Mouse (Mus musculus) CH12.LX (cell line): ENCODE results near the gene Rap1gds1. TPM values are rescaled to one million over a fixed set of nuclear protein-coding genes. Genes with fewer than 3 reads are reported as not detected.

Source experiments
- DNase-seq: peaks from one replicate; pipeline ENCODE4 v3.0.0-alpha.2; 2013; ENCODE audit errors: extremely low read depth
- H3K27ac ChIP-seq: 2 replicates; pipeline ENCODE4 v1.5.1; 2012; ENCODE audit warnings: low read depth, mild to moderate bottlenecking, control low read depth, moderate library complexity; ENCODE audit not compliant: insufficient read depth
- H3K27me3 ChIP-seq: replicated peaks from 2 replicates; pipeline ENCODE3; 2012; ENCODE audit warnings: inconsistent platforms
- H3K36me3 ChIP-seq, 2 experiments: replicated peaks in 1 of 2; 2 replicates each; pipeline versions ENCODE3 to v1.6.1; 2012; ENCODE audit warnings: inconsistent platforms in 1 of 2, low read length in 1 of 2, mild to moderate bottlenecking in 1 of 2, mixed read lengths in 1 of 2, moderate library complexity in 1 of 2; ENCODE audit not compliant: control insufficient read depth in 1 of 2, insufficient read depth in 1 of 2
- H3K4me1 ChIP-seq, 2 experiments: 2 replicates each; pipeline ENCODE4 v1.6.1; 2012; ENCODE audit warnings: inconsistent platforms in 1 of 2, moderate library complexity in 1 of 2; ENCODE audit not compliant: insufficient read depth in 2 of 2, control insufficient read depth in 1 of 2
- H3K4me2 ChIP-seq: 2 replicates; pipeline ENCODE4 v1.6.1; 2012; ENCODE audit warnings: low read depth, mild to moderate bottlenecking, control low read depth; ENCODE audit not compliant: poor library complexity, insufficient read depth, severe bottlenecking
- H3K4me3 ChIP-seq, 3 experiments: fragments of 150-350 bp in 1 of 3; sonication (generic) in 1 of 3; replicated peaks in 1 of 3; 2 replicates each; pipeline versions ENCODE3 to v1.5.1; 2011 to 2012; ENCODE audit warnings: low read depth in 2 of 3, low read length in 2 of 3, mild to moderate bottlenecking in 2 of 3, moderate library complexity in 2 of 3, control low read depth in 1 of 3, improper control_type of control experiment in 1 of 3, inconsistent platforms in 1 of 3, mixed read lengths in 1 of 3; ENCODE audit not compliant: poor library complexity in 1 of 3
- H3K79me2 ChIP-seq: replicated peaks from 2 replicates; pipeline ENCODE4 v1.6.1; 2012; ENCODE audit warnings: mild to moderate bottlenecking, moderate library complexity; ENCODE audit not compliant: control insufficient read depth, poor library complexity, insufficient read depth, severe bottlenecking; ENCODE audit errors: extremely low read depth
- H3K9ac ChIP-seq: 2 replicates; pipeline ENCODE4 v1.6.1; 2012; ENCODE audit warnings: low read depth, mild to moderate bottlenecking, control low read depth, moderate library complexity; ENCODE audit not compliant: insufficient read depth
- H3K9me3 ChIP-seq: replicated peaks from 2 replicates; pipeline ENCODE3; 2012; ENCODE audit warnings: low read length, inconsistent platforms, mixed read lengths
- CHD2 ChIP-seq: IDR thresholded peaks from 2 replicates; pipeline ENCODE4 v1.6.1; 2011; ENCODE audit warnings: low read length, improper control_type of control experiment
- CTCF ChIP-seq, 2 experiments: IDR thresholded peaks in 1 of 2; conservative IDR thresholded peaks in 1 of 2; 2 replicates each; pipeline ENCODE4 v1.5.1; 2011 to 2012; ENCODE audit warnings: low read depth in 2 of 2, low read length in 2 of 2, improper control_type of control experiment in 1 of 2, inconsistent platforms in 1 of 2, mild to moderate bottlenecking in 1 of 2, moderate library complexity in 1 of 2
- ETS1 ChIP-seq: conservative IDR thresholded peaks from 2 replicates; pipeline ENCODE4 v1.6.1; 2012; ENCODE audit warnings: low read depth, mild to moderate bottlenecking, inconsistent platforms, low read length, improper control_type of control experiment, moderate library complexity
- HCFC1 ChIP-seq: IDR thresholded peaks from 2 replicates; pipeline ENCODE4 v1.6.1; 2012; ENCODE audit warnings: low read depth, mild to moderate bottlenecking, inconsistent platforms, low read length, improper control_type of control experiment
- IRF4 ChIP-seq: IDR thresholded peaks from 2 replicates; pipeline ENCODE4 v1.6.1; 2014; ENCODE audit warnings: low read depth, mild to moderate bottlenecking, inconsistent platforms, low read length, improper control_type of control experiment
- KAT2A ChIP-seq: IDR thresholded peaks from 2 replicates; pipeline ENCODE4 v1.6.1; 2012; ENCODE audit warnings: low read length, improper control_type of control experiment, inconsistent platforms; ENCODE audit not compliant: insufficient replicate concordance
- MAX ChIP-seq: IDR thresholded peaks from 2 replicates; pipeline ENCODE4 v1.6.1; 2011; ENCODE audit warnings: low read length, improper control_type of control experiment
- MAZ ChIP-seq: IDR thresholded peaks from 2 replicates; pipeline ENCODE4 v1.6.1; 2012; ENCODE audit warnings: low read depth, mild to moderate bottlenecking, inconsistent platforms, low read length, improper control_type of control experiment, moderate library complexity
- MEF2A ChIP-seq: IDR thresholded peaks from 2 replicates; pipeline ENCODE4 v1.6.1; 2014; ENCODE audit warnings: low read depth, mild to moderate bottlenecking, inconsistent platforms, low read length, improper control_type of control experiment, borderline replicate concordance
- NRF1 ChIP-seq: IDR thresholded peaks from 2 replicates; pipeline ENCODE4 v1.6.1; 2014; ENCODE audit warnings: low read depth, mild to moderate bottlenecking, inconsistent platforms, low read length, improper control_type of control experiment, moderate library complexity
- POLR2A ChIP-seq: IDR thresholded peaks from 2 replicates; pipeline ENCODE4 v1.6.1; 2011; ENCODE audit warnings: low read depth, mild to moderate bottlenecking, improper control_type of control experiment, low read length
- RCOR1 ChIP-seq: conservative IDR thresholded peaks from 2 replicates; pipeline ENCODE4 v1.6.1; 2012; ENCODE audit warnings: low read depth, mild to moderate bottlenecking, inconsistent platforms, low read length, improper control_type of control experiment
- SMC3 ChIP-seq: IDR thresholded peaks from 2 replicates; pipeline ENCODE4 v1.6.1; 2011; ENCODE audit warnings: low read depth, low read length, improper control_type of control experiment
- TBP ChIP-seq: conservative IDR thresholded peaks from 2 replicates; pipeline ENCODE4 v1.6.1; 2011; ENCODE audit warnings: low read depth, low read length, improper control_type of control experiment
- TCF12 ChIP-seq: IDR thresholded peaks from 2 replicates; pipeline ENCODE4 v1.6.1; 2014; ENCODE audit warnings: low read depth, mild to moderate bottlenecking, inconsistent platforms, low read length, improper control_type of control experiment
- UBTF ChIP-seq: IDR thresholded peaks from 2 replicates; pipeline ENCODE4 v1.6.1; 2012; ENCODE audit warnings: low read depth, mild to moderate bottlenecking, inconsistent platforms, low read length, improper control_type of control experiment, moderate library complexity
- USF1 ChIP-seq: IDR thresholded peaks from 2 replicates; pipeline ENCODE4 v1.6.1; 2014; ENCODE audit warnings: low read depth, mild to moderate bottlenecking, inconsistent platforms, low read length, improper control_type of control experiment
- ZKSCAN1 ChIP-seq: IDR thresholded peaks from 2 replicates; pipeline ENCODE4 v1.6.1; 2012; ENCODE audit warnings: low read depth, inconsistent platforms, low read length, improper control_type of control experiment, borderline replicate concordance
- ZMIZ1 ChIP-seq: IDR thresholded peaks from 2 replicates; pipeline ENCODE4 v1.6.1; 2012; ENCODE audit warnings: low read depth, mild to moderate bottlenecking, inconsistent platforms, low read length, improper control_type of control experiment
- dilution Hi-C: fragments of 300-500 bp; cut with MboI; formaldehyde crosslinking; loops from 2 replicates; pipeline ENCODE4 v1.14.3; 2020; ENCODE audit warnings: low sequenced_read_pairs; ENCODE audit not compliant: extremely low pct_unique_long_range_greater_than_20kb, extremely low pct_ligation_motif_present
- in situ Hi-C: fragments of 300-500 bp; cut with MboI; formaldehyde crosslinking; loops from 3 replicates; pipeline ENCODE4 v1.14.3; 2019; ENCODE audit warnings: low sequenced_read_pairs, low pct_ligation_motif_present, low pct_unique_long_range_greater_than_20kb, mixed read lengths
- polyA plus RNA-seq: library from polyadenylated mRNA; unstranded; fragments of >175 nt; gene quantifications from 2 replicates; pipeline ENCODE4 v1.2.1, GENCODE M21; 2012; ENCODE audit warnings: low read depth; ENCODE audit not compliant: insufficient read length
- total RNA-seq, 2 experiments: library from RNA; depleted of rRNA; stranded (reverse); fragments of 300-350 nt in 1 of 2; fragments of >200 nt in 1 of 2; gene quantifications; 2 replicates each; pipeline ENCODE4 v1.2.3; 2012 to 2014

The Rap1gds1 gene
- total and polyA plus RNA-seq, 3 experiments: 24.4 to 36.7 (median 26.3) TPM

- no peak overlapping the region for H3K9ac ChIP-seq
- no peaks in the 10 kb centered on the region for H3K79me2 ChIP-seq
- no peak overlapping the region for H3K27ac ChIP-seq
- dilution Hi-C loops (no loop called here), in situ Hi-C loops (no loop called here)
- TF ChIP-seq UBTF: no peak
- no peak for TF ChIP-seq MAX
- no peak for TF ChIP-seq NRF1
- no peak for TF ChIP-seq IRF4
- TF ChIP-seq USF1: no peak
- no peak for TF ChIP-seq RCOR1
- no peak for TF ChIP-seq KAT2A
- TF ChIP-seq MAZ: no peak
- no peak for TF ChIP-seq CHD2
- TF ChIP-seq TBP: no peak
- no peak for TF ChIP-seq TCF12
- H3K36me3 ChIP-seq: peaks cover 7 to 40% of the 10 kb centered on the region in 2 experiments
- no peaks in the 10 kb centered on the region for H3K9me3 ChIP-seq
- 0 out of 4 replicates have a peak, but pooled peaks cover 0 to 3% of the 10 kb centered on the region in 2 experiments for H3K4me1 ChIP-seq
- DNase-seq: no peak
- no peaks in the 10 kb centered on the region for H3K27me3 ChIP-seq
- no peak overlapping the region for H3K4me2 ChIP-seq
- no peak overlapping the region for H3K4me3 ChIP-seq
Measured at GRCm38 (mm10) chr3:138958527-138958926, 116.5 kb downstream of the Rap1gds1 start.

GRCm38 (mm10) chr3:138955220-138955619, 119.8 kb downstream of the Rap1gds1 start:
- in situ Hi-C loops: no loop called here
- Histone ChIP-seq H3K4me3 (no peak overlapping the region), H3K27me3 (no peaks in the 10 kb centered on the region), H3K9me3 (no peaks in the 10 kb centered on the region), H3K4me1 (0 out of 4 replicates have a peak, but pooled peaks cover 0 to 3% of the 10 kb centered on the region in 2 experiments), H3K27ac (no peak overlapping the region), H3K4me2 (no peak overlapping the region), H3K36me3 (peaks cover 5 to 34% of the 10 kb centered on the region in 2 experiments), H3K9ac (no peak overlapping the region), H3K79me2 (no peaks in the 10 kb centered on the region)
- dilution Hi-C loops: no loop called here
- DNase-seq: no peak
- TF ChIP-seq ZMIZ1 (no peak), IRF4 (no peak), MAZ (no peak), CTCF (conservative IDR thresholded peaks at IDR 0.05 in 1 of 2, IDR thresholded peaks at IDR 0.05 in 1 of 2; ENCODE audit: low read depth in 2 of 2, low read length in 2 of 2) (no peak), POLR2A (no peak), HCFC1 (no peak), SMC3 (no peak), ZKSCAN1 (no peak), MEF2A (no peak), ETS1 (no peak)
